In genomic region chr10:76306738-76307137, GRCm38 (mm10) we compare ENCODE assay signal across 17 mouse cellular contexts. TPM values are rescaled to one million over a fixed set of nuclear protein-coding genes. Genes with fewer than 3 reads are reported as not detected.
DNase-seq lines count a peak whose midpoint lies in the region.
"Had no signal": no experiment of that assay in that cellular context is flagged by ENCODE, and none has a peak within 500 bp of the region (broad histone marks: within the 10 kb centered on the region; RNA-seq: fewer than 3 reads in every experiment).

No protein-coding gene starts in this region.

- peaks cover 38% of the 10 kb centered on the region for H3K36me3 ChIP-seq in megakaryocyte, embryonic 14.5 days (replicated peaks; ENCODE audit: low read length)

- H3K9me3 ChIP-seq in megakaryocyte, embryonic 14.5 days: no peaks in the 10 kb centered on the region
- H3K9me3 ChIP-seq: forebrain, embryonic 15.5 days; limb, embryonic 12.5 days; midbrain, embryonic 15.5 days had no signal

- H3K4me1 ChIP-seq in megakaryocyte, embryonic 14.5 days: peaks cover 44% of the 10 kb centered on the region
- H3K4me1 ChIP-seq: forebrain, embryonic 15.5 days; limb, embryonic 12.5 days; midbrain, embryonic 15.5 days had no signal

- H3K27me3 ChIP-seq in megakaryocyte, embryonic 14.5 days (replicated peaks): no peaks in the 10 kb centered on the region
- H3K27me3 ChIP-seq: forebrain, embryonic 15.5 days; limb, embryonic 12.5 days; midbrain, embryonic 15.5 days had no signal

- DNase-seq in thymus, postnatal 25 days: peak; percentile 8
- DNase-seq in thymus, postnatal 10 days (ENCODE audit: low spot score in 2 of 2): no peak
- DNase-seq in c-Kit-positive CD71-negative TER-119-negative erythroid progenitor cells, embryonic 14.5 days (ENCODE audit: low read depth): peak; percentile 32
- no peak for DNase-seq in cerebellum, adult 8-10 months
- no peak for DNase-seq in right cerebral cortex, postnatal 10 days (ENCODE audit: low spot score in 2 of 2)
- DNase-seq in right cerebral cortex, adult 2 months (ENCODE audit: low spot score in 2 of 2): no peak
- DNase-seq: cerebellum, adult 11-12 months; gastrocnemius, adult 2 months; kidney, adult 8-10 months; kidney, postnatal 36 days; layer of hippocampus, postnatal 36 days; lung, postnatal 14 days; retina, postnatal 1 day had no signal

- peak overlapping the region; percentile 60 for H3K4me3 ChIP-seq in megakaryocyte, embryonic 14.5 days (replicated peaks)
- H3K4me3 ChIP-seq: forebrain, embryonic 15.5 days; gastrocnemius, adult 2 months; limb, embryonic 12.5 days; midbrain, embryonic 15.5 days had no signal

RNA-seq across cellular contexts. Expression of gene Dip2a, which starts 38.4 kb away (rescaled TPM):
- 2.1 and 6.7 TPM in 2 replicates for polyA plus RNA-seq in megakaryocyte, embryonic 14.5 days (2012; ENCODE audit: insufficient read depth, low replicate concordance)

RNA-seq across cellular contexts. Expression of gene S100b, which starts 53.1 kb away (rescaled TPM):
- polyA plus RNA-seq in megakaryocyte, embryonic 14.5 days (2012; ENCODE audit: insufficient read depth, low replicate concordance): not detected in 2 replicates

Comparison
In these comparisons a context has a peak if more than half of its experiments do, and no peak if none do; other contexts are left out.
1. DNase-seq: peak in thymus, postnatal 25 days (single experiment) and c-Kit-positive CD71-negative TER-119-negative erythroid progenitor cells, embryonic 14.5 days (single experiment); none in thymus, postnatal 10 days (0 of 2), cerebellum, adult 8-10 months (single experiment), right cerebral cortex, postnatal 10 days (0 of 2) and right cerebral cortex, adult 2 months (0 of 2).